ENCODE assay signal across 8 mouse cellular contexts in the genomic region with DNA sequence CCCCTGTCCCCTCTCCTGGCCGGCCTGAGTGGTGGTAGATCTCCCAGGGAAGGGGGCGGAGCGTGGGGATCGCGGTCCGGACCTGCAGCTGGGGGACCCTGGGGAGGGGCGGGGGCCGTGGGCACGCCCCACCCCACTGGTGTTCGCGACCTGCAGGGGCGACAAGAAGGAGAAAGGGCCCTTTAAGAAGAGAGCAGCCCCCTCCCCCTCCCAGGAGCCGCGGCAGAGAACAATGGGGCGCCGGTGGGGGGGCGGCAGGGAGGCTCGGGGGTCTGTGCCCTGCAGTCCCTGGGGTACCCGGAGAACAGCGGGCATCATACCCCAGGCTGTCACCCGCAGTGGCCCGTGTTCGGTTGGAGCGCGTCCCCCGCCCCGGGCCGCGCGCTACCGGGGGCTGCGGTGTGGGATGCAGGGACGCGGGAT. TPM values are rescaled to one million over a fixed set of nuclear protein-coding genes. Genes with fewer than 3 reads are reported as not detected.
A peak's percentile ranks its signal among the peaks of the same experiment; 100 is the strongest.
DNase-seq lines count a peak whose midpoint lies in the region; ATAC-seq and TF ChIP-seq lines count a peak whose summit lies in the region.

No protein-coding gene starts in this region.

- WGBS in heart, embryonic 15.5 days, result 2% methylated on average over 34 of the region's 34 CpGs
- WGBS in limb, embryonic 13.5 days, result 1% methylated on average over 24 of the region's 34 CpGs
- 3% methylated on average over 34 of the region's 34 CpGs for WGBS in stomach, embryonic 16.5 days

- no peak for DNase-seq in heart, postnatal 10 days
- no peak for DNase-seq in adrenal gland, adult (ENCODE audit: inconsistent age in 2 of 2, low spot score in 1 of 2)
- no peak for DNase-seq in left cerebral cortex, adult 18-20 months (ENCODE audit: low spot score in 2 of 2)

- no peak for ATAC-seq in heart, embryonic 15.5 days (replicated peaks; ENCODE audit: insufficient number of reproducible peaks, insufficient read depth, low FRiP score, low read depth)
- no peak for ATAC-seq in limb, embryonic 13.5 days (ENCODE audit: low FRiP score, low read depth)
- ATAC-seq in stomach, embryonic 16.5 days (ENCODE audit: insufficient read depth, low FRiP score), result no peak; the same call in 1 of the 2 replicates

- H3K36me3 ChIP-seq in heart, embryonic 15.5 days, result no peaks in the 10 kb centered on the region
- H3K36me3 ChIP-seq in ES-Bruce4 (ENCODE audit: control insufficient read depth, insufficient read depth, low read length, poor library complexity, severe bottlenecking), result no peaks in the 10 kb centered on the region
- H3K36me3 ChIP-seq in limb, embryonic 13.5 days, result no peaks in the 10 kb centered on the region
- no peaks in the 10 kb centered on the region for H3K36me3 ChIP-seq in stomach, embryonic 16.5 days (ENCODE audit: control insufficient read depth, insufficient read depth, low read length)

- no peaks in the 10 kb centered on the region for H3K9me3 ChIP-seq in heart, embryonic 15.5 days (replicated peaks)
- H3K9me3 ChIP-seq in ES-Bruce4 (replicated peaks; ENCODE audit: control insufficient read depth, insufficient read depth, low read length, poor library complexity, severe bottlenecking), result no peaks in the 10 kb centered on the region
- H3K9me3 ChIP-seq in limb, embryonic 13.5 days, result no peaks in the 10 kb centered on the region
- no peaks in the 10 kb centered on the region for H3K9me3 ChIP-seq in stomach, embryonic 16.5 days (replicated peaks; ENCODE audit: control insufficient read depth, low read length)

- no peak for TF ChIP-seq POLR2A in ES-Bruce4 (IDR thresholded peaks at IDR 0.05; ENCODE audit: insufficient read depth, low read length)
- no peak for TF ChIP-seq POLR2A in embryonic fibroblast, embryonic 13.5 days (IDR thresholded peaks at IDR 0.05; ENCODE audit: low read depth, low read length)

- no peak overlapping the region for H3K27ac ChIP-seq in heart, embryonic 15.5 days
- no peak overlapping the region for H3K27ac ChIP-seq in ES-Bruce4 (ENCODE audit: insufficient read depth, low read length)
- no peak overlapping the region for H3K27ac ChIP-seq in embryonic fibroblast, embryonic 13.5 days (ENCODE audit: insufficient read depth, low read length)
- no peak overlapping the region for H3K27ac ChIP-seq in limb, embryonic 13.5 days
- no peak overlapping the region for H3K27ac ChIP-seq in stomach, embryonic 16.5 days (ENCODE audit: low read length)

- TF ChIP-seq CTCF in ES-Bruce4 (IDR thresholded peaks at IDR 0.05; ENCODE audit: low read depth, low read length), result no peak
- no peak for TF ChIP-seq CTCF in embryonic fibroblast, embryonic 13.5 days (IDR thresholded peaks at IDR 0.05; ENCODE audit: borderline replicate concordance, insufficient read depth, low read length)

- peaks cover 94% of the 10 kb centered on the region for H3K27me3 ChIP-seq in heart, embryonic 15.5 days
- peaks cover 4% of the 10 kb centered on the region; the same call in 1 of the 2 replicates for H3K27me3 ChIP-seq in ES-Bruce4 (ENCODE audit: control insufficient read depth, insufficient read depth, low read length, poor library complexity, severe bottlenecking)
- peaks cover 93% of the 10 kb centered on the region for H3K27me3 ChIP-seq in limb, embryonic 13.5 days
- peaks cover 46% of the 10 kb centered on the region for H3K27me3 ChIP-seq in stomach, embryonic 16.5 days (ENCODE audit: control insufficient read depth, insufficient read depth, low read length)

- peak overlapping the region; percentile 68 for H3K4me2 ChIP-seq in heart, embryonic 15.5 days
- peak overlapping the region; percentile 95 for H3K4me2 ChIP-seq in limb, embryonic 13.5 days (replicated peaks)
- H3K4me2 ChIP-seq in stomach, embryonic 16.5 days (ENCODE audit: low read depth, low read length), result peak overlapping the region; percentile 78

- H3K9ac ChIP-seq in heart, embryonic 15.5 days, result peak overlapping the region; percentile 38; the same call in 1 of the 2 replicates
- 0 out of 2 replicates have a peak overlapping the region, but pooled peaks have one; percentile 5 for H3K9ac ChIP-seq in ES-Bruce4 (ENCODE audit: low read depth, poor library complexity, severe bottlenecking)
- peak overlapping the region; percentile 65 for H3K9ac ChIP-seq in limb, embryonic 13.5 days
- peak overlapping the region; percentile 74 for H3K9ac ChIP-seq in stomach, embryonic 16.5 days (ENCODE audit: low read length)

- peak overlapping the region; percentile 46 for H3K4me3 ChIP-seq in heart, embryonic 15.5 days
- H3K4me3 ChIP-seq in ES-Bruce4 (ENCODE audit: low read depth, low read length), result peak overlapping the region; percentile 59
- 0 out of 2 replicates have a peak overlapping the region, but pooled peaks have one; percentile 14 for H3K4me3 ChIP-seq in embryonic fibroblast, embryonic 13.5 days (ENCODE audit: insufficient read depth, low read length)
- H3K4me3 ChIP-seq in limb, embryonic 13.5 days, result peak overlapping the region; percentile 58
- peak overlapping the region; percentile 57 for H3K4me3 ChIP-seq in stomach, embryonic 16.5 days (replicated peaks; ENCODE audit: low read length)

- H3K4me1 ChIP-seq in heart, embryonic 15.5 days (replicated peaks), result peaks cover 27% of the 10 kb centered on the region
- peaks cover 5% of the 10 kb centered on the region for H3K4me1 ChIP-seq in ES-Bruce4 (ENCODE audit: control insufficient read depth, insufficient read depth, low read length)
- H3K4me1 ChIP-seq in embryonic fibroblast, embryonic 13.5 days (ENCODE audit: control insufficient read depth, insufficient read depth, low read length), result no peaks in the 10 kb centered on the region
- peaks cover 37% of the 10 kb centered on the region for H3K4me1 ChIP-seq in limb, embryonic 13.5 days
- H3K4me1 ChIP-seq in stomach, embryonic 16.5 days (ENCODE audit: control insufficient read depth, insufficient read depth, low read length), result peaks cover 18% of the 10 kb centered on the region

- TF ChIP-seq EP300 in ES-Bruce4 (IDR thresholded peaks at IDR 0.05; ENCODE audit: insufficient read depth, low read depth, low read length), result no peak

- intact Hi-C loops in heart, postnatal 10 days (cut with DNase I), result no loop called here

RNA-seq across cellular contexts. Expression of a gene that starts 0.9 kb away (rescaled TPM):
- 1.9 and 12.3 TPM in 2 replicates for polyA plus RNA-seq in heart, embryonic 15.5 days (2015; fragmentation: Nextera tagmentation; extraction: Ambion mirVana)
- 1 to 10 TPM in 1 of 2 experiments, under 1 TPM in 1; 0.99 to 1.5 TPM for total RNA-seq in heart, postnatal 10 days (2021)
- polyA plus RNA-seq in ES-Bruce4 (2011; ENCODE audit: insufficient read depth, insufficient read length, low read depth, missing spikeins), result 19.1 and 21.0 TPM in 2 replicates
- not detected in 2 replicates for polyA plus RNA-seq in embryonic fibroblast, embryonic 13.5 days (2011; ENCODE audit: insufficient read length, low read depth, missing spikeins)
- polyA plus RNA-seq in limb, embryonic 13.5 days (2015; fragmentation: Nextera tagmentation; extraction: Ambion mirVana), result 5.1 and 5.6 TPM in 2 replicates
- polyA plus RNA-seq in stomach, embryonic 16.5 days (2015; fragmentation: Nextera tagmentation; extraction: Ambion mirVana), result 2.3 and 3.6 TPM in 2 replicates
- 10 to 100 TPM; 73.1 to 78.8 TPM for total RNA-seq in left cerebral cortex, adult 18-20 months (2021)

RNA-seq across cellular contexts. Expression of a gene that starts 38.8 kb away (rescaled TPM):
- polyA plus RNA-seq in heart, embryonic 15.5 days (2015; fragmentation: Nextera tagmentation; extraction: Ambion mirVana), result 0.30 and 0.68 TPM in 2 replicates
- under 1 TPM; 0.07 to 0.10 TPM for total RNA-seq in heart, postnatal 10 days (2021)
- polyA plus RNA-seq in ES-Bruce4 (2011; ENCODE audit: insufficient read depth, insufficient read length, low read depth, missing spikeins), result 0.76 and 0.84 TPM in 2 replicates
- polyA plus RNA-seq in embryonic fibroblast, embryonic 13.5 days (2011; ENCODE audit: insufficient read length, low read depth, missing spikeins), result 0.28 and 0.61 TPM in 2 replicates
- 0.22 TPM in 2 replicates for polyA plus RNA-seq in limb, embryonic 13.5 days (2015; fragmentation: Nextera tagmentation; extraction: Ambion mirVana)
- polyA plus RNA-seq in stomach, embryonic 16.5 days (2015; fragmentation: Nextera tagmentation; extraction: Ambion mirVana), result 0.32 and 0.62 TPM in 2 replicates
- total RNA-seq in left cerebral cortex, adult 18-20 months (2021), result under 1 TPM in 1 of 2 experiments, not detected in 1; 0.26 TPM

Comparison
In these comparisons a context has a peak if more than half of its experiments do, and no peak if none do; other contexts are left out.
1. H3K9ac ChIP-seq: peak in every context shown above with its lines; median percentile 74 in stomach, embryonic 16.5 days; 65 in limb, embryonic 13.5 days; 38 in heart, embryonic 15.5 days; 5 in ES-Bruce4.